Mouse (Mus musculus) lung, adult 2 months (tissue): ENCODE results near the gene Tas2r135.

Experiments
- CTCF ChIP-seq: fragments of 200-500 bp; IDR thresholded peaks from 2 replicates; pipeline ENCODE4 v1.5.1; 2011; ENCODE audit warnings: mild to moderate bottlenecking, low read length, control low read depth; ENCODE audit not compliant: insufficient read depth
- POLR2A ChIP-seq: fragments of 200-500 bp; IDR thresholded peaks from 2 replicates; pipeline ENCODE4 v1.6.1; 2011; ENCODE audit warnings: low read depth, mild to moderate bottlenecking, control low read depth, low read length, borderline replicate concordance; ENCODE audit errors: extremely low read depth

- TF ChIP-seq CTCF, result no peak
- no peak for TF ChIP-seq POLR2A
Observed at GRCm38 (mm10) chr6:42391796-42392330, 13.4 kb upstream of the Tas2r135 start.
